Mouse (Mus musculus) kidney, embryonic 14.5 days (tissue): Measurements from ENCODE around the gene Zfp566. TPM values are rescaled to one million over a fixed set of nuclear protein-coding genes. Genes with fewer than 3 reads are reported as not detected.
"Not testable (repeated sequence)": the region's sequence is repeated elsewhere in the genome, so short reads cannot be mapped to it uniquely, and the experiment has no call there.

ENCODE experiments used
- ATAC-seq: fragments of 200-750 bp; cut with Nextera tagmentation; 2 replicates; pipeline ENCODE4 v1.8.0; 2017; ENCODE audit warnings: moderate number of reproducible peaks, mild to moderate bottlenecking, moderate TSS enrichment, moderate library complexity; ENCODE audit not compliant: low FRiP score, low TSS enrichment
- H3K27ac ChIP-seq: fragments of 300-500 bp; sonication (generic); 2 replicates; pipeline ENCODE4 v1.5.1; 2014; ENCODE audit warnings: low read depth, mild to moderate bottlenecking, low read length, moderate library complexity, mixed read lengths
- H3K27me3 ChIP-seq: fragments of 300-500 bp; sonication (generic); 2 replicates; pipeline ENCODE4 v1.6.1; 2014; ENCODE audit warnings: mild to moderate bottlenecking, low read length; ENCODE audit not compliant: control insufficient read depth, insufficient read depth
- H3K36me3 ChIP-seq: fragments of 300-500 bp; sonication (generic); 2 replicates; pipeline ENCODE4 v1.6.1; 2014; ENCODE audit warnings: low read length, mixed read lengths; ENCODE audit not compliant: control insufficient read depth, insufficient read depth
- H3K4me1 ChIP-seq: fragments of 300-500 bp; sonication (generic); 2 replicates; pipeline ENCODE4 v1.6.1; 2014; ENCODE audit warnings: low read length, mixed read lengths; ENCODE audit not compliant: control insufficient read depth, insufficient read depth
- H3K4me2 ChIP-seq: fragments of 300-500 bp; sonication (generic); replicated peaks from 2 replicates; pipeline ENCODE4 v1.6.1; 2014; ENCODE audit warnings: low read depth, mild to moderate bottlenecking, low read length
- H3K4me3 ChIP-seq: fragments of 300-500 bp; sonication (generic); 2 replicates; pipeline ENCODE4 v1.5.1; 2014; ENCODE audit warnings: mild to moderate bottlenecking, low read length
- H3K9ac ChIP-seq: fragments of 300-500 bp; sonication (generic); 2 replicates; pipeline ENCODE4 v1.6.1; 2014; ENCODE audit warnings: low read depth, mild to moderate bottlenecking, low read length, moderate library complexity
- H3K9me3 ChIP-seq: fragments of 300-500 bp; sonication (generic); 2 replicates; pipeline ENCODE4 v1.6.1; 2016; ENCODE audit warnings: low read length; ENCODE audit not compliant: control insufficient read depth
- WGBS: fragments of 180-500 bp; shearing (Covaris S2); extraction: QIAGEN DNeasy Blood & Tissue Kit; methylation state at CpG from one replicate; pipeline ENCODE4 v1.1.7; 2014; 5-methylcytosine and 5-hydroxymethylcytosine counted together
- polyA plus RNA-seq: library from polyadenylated mRNA; unstranded; fragments of >200 nt; fragmentation: Nextera tagmentation; extraction: Ambion mirVana; gene quantifications from 2 replicates; pipeline ENCODE4 v1.2.1, GENCODE M21; 2014

Zfp566 gene
- polyA plus RNA-seq: 13.8 and 14.4 TPM in 2 replicates

- H3K4me1 ChIP-seq: peaks cover 11% of the 10 kb centered on the region
- peaks cover 14% of the 10 kb centered on the region for H3K36me3 ChIP-seq
- peak within 1 kb of the TSS; percentile 78 for H3K9ac ChIP-seq
- H3K27me3 ChIP-seq: no peaks in the 10 kb centered on the region
- H3K4me3 ChIP-seq: peak within 1 kb of the TSS; percentile 73
- peak; percentile 90 for ATAC-seq
- H3K27ac ChIP-seq: peak within 1 kb of the TSS; percentile 74
- under 1% methylated on average over 40 of the region's 40 CpGs for WGBS
- 0 out of 2 replicates have a peak, but pooled peaks cover 1% of the 10 kb centered on the region for H3K9me3 ChIP-seq
- peak within 1 kb of the TSS; percentile 69 for H3K4me2 ChIP-seq
Observed at GRCm38 (mm10) chr7:30090092-30090969, at the start of gene Zfp566, which contains the start of gene Gm26920. TSS of gene Zfp566 (minus strand) at chr7:30090527. TSS of gene Gm26920 (minus strand) at chr7:30090410.

GRCm38 (mm10) chr7:30136826-30137225 lies 46.5 kb upstream of the Zfp566 start:
- Histone ChIP-seq H3K27ac (no peak overlapping the region), H3K9ac (no peak overlapping the region), H3K9me3 (0 out of 2 replicates have a peak, but pooled peaks cover 4% of the 10 kb centered on the region), H3K4me1 (no peaks in the 10 kb centered on the region), H3K4me3 (no peak overlapping the region), H3K4me2 (no peak overlapping the region), H3K36me3 (peaks cover 29% of the 10 kb centered on the region), H3K27me3 (no peaks in the 10 kb centered on the region)
- WGBS: 91% methylated on average over 10 of the region's 10 CpGs
- no peak for ATAC-seq

GRCm38 (mm10) chr7:30132396-30132795 lies 42.1 kb upstream of the Zfp566 start:
- WGBS: 92% methylated on average over 4 of the region's 4 CpGs
- Histone ChIP-seq H3K4me2 (no peak overlapping the region), H3K36me3 (peaks cover 45% of the 10 kb centered on the region), H3K4me1 (no peaks in the 10 kb centered on the region), H3K27ac (no peak overlapping the region), H3K9ac (no peak overlapping the region), H3K4me3 (no peak overlapping the region), H3K9me3 (0 out of 2 replicates have a peak, but pooled peaks cover 4% of the 10 kb centered on the region), H3K27me3 (no peaks in the 10 kb centered on the region)
- no peak for ATAC-seq

- Histone ChIP-seq H3K4me1 (no peaks in the 10 kb centered on the region), H3K4me2 (no peak overlapping the region), H3K4me3 (no peak overlapping the region), H3K27me3 (no peaks in the 10 kb centered on the region), H3K27ac (no peak overlapping the region), H3K9me3 (0 out of 2 replicates have a peak, but pooled peaks cover 4% of the 10 kb centered on the region), H3K36me3 (peaks cover 49% of the 10 kb centered on the region), H3K9ac (no peak overlapping the region)
- 97% methylated on average over 8 of the region's 8 CpGs for WGBS
- ATAC-seq: no peak
Observed at GRCm38 (mm10) chr7:30129900-30130299, 39.6 kb upstream of the Zfp566 start.

GRCm38 (mm10) chr7:30122188-30122530 lies 31.8 kb upstream of the Zfp566 start:
- Histone ChIP-seq H3K4me1 (no peaks in the 10 kb centered on the region), H3K4me3 (peak overlapping the region; percentile 70), H3K9me3 (no peaks in the 10 kb centered on the region; the same call in 1 of the 2 replicates), H3K27ac (0 out of 2 replicates have a peak overlapping the region, but pooled peaks have one; percentile 15), H3K9ac (peak overlapping the region; percentile 65), H3K27me3 (no peaks in the 10 kb centered on the region), H3K4me2 (peak overlapping the region; percentile 63), H3K36me3 (peaks cover 10% of the 10 kb centered on the region)
- 5% methylated on average over 15 of the region's 15 CpGs for WGBS
- ATAC-seq: peak; percentile 33

GRCm38 (mm10) chr7:30121308-30122187 lies 31.2 kb upstream of the Zfp566 start, which contains the start of gene Zfp382:
TSS of gene Zfp382 (plus strand) at chr7:30121942.
- Histone ChIP-seq H3K27me3 (no peaks in the 10 kb centered on the region), H3K9ac (peak within 1 kb of the TSS; percentile 65), H3K9me3 (peaks cover under 1% of the 10 kb centered on the region; the same call in 1 of the 2 replicates), H3K4me3 (peak within 1 kb of the TSS; percentile 70), H3K4me2 (peak within 1 kb of the TSS; percentile 63), H3K4me1 (no peaks in the 10 kb centered on the region), H3K36me3 (peaks cover 4% of the 10 kb centered on the region), H3K27ac (peak within 1 kb of the TSS; percentile 56; the same call in 1 of the 2 replicates)
- peak; percentile 96 for ATAC-seq
- under 1% methylated on average over 61 of the region's 61 CpGs for WGBS

GRCm38 (mm10) chr7:30117935-30118334 lies 27.6 kb upstream of the Zfp566 start:
- WGBS: 95% methylated on average over 12 of the region's 12 CpGs
- H3K9me3 ChIP-seq: peaks cover 25% of the 10 kb centered on the region; the same call in 1 of the 2 replicates

GRCm38 (mm10) chr7:30116076-30116475 lies 25.7 kb upstream of the Zfp566 start:
- no peaks in the 10 kb centered on the region for H3K36me3 ChIP-seq

More at GRCm38 (mm10) chr7:30117935-30118334, 27.6 kb upstream of the Zfp566 start:
- not testable (repeated sequence) for H3K4me3 ChIP-seq, H3K27ac ChIP-seq, H3K4me1 ChIP-seq, ATAC-seq, H3K36me3 ChIP-seq, H3K4me2 ChIP-seq, H3K9ac ChIP-seq, H3K27me3 ChIP-seq

More at GRCm38 (mm10) chr7:30116076-30116475, 25.7 kb upstream of the Zfp566 start:
- H3K4me2 ChIP-seq: no peak overlapping the region
- no peaks in the 10 kb centered on the region for H3K4me1 ChIP-seq
- no peak overlapping the region for H3K4me3 ChIP-seq
- no peak for ATAC-seq
- H3K27ac ChIP-seq: no peak overlapping the region
- no peaks in the 10 kb centered on the region for H3K27me3 ChIP-seq
- 93% methylated on average over 5 of the region's 5 CpGs for WGBS
- H3K9ac ChIP-seq: no peak overlapping the region
- peaks cover 25% of the 10 kb centered on the region; the same call in 1 of the 2 replicates for H3K9me3 ChIP-seq
